In the genomic region with DNA sequence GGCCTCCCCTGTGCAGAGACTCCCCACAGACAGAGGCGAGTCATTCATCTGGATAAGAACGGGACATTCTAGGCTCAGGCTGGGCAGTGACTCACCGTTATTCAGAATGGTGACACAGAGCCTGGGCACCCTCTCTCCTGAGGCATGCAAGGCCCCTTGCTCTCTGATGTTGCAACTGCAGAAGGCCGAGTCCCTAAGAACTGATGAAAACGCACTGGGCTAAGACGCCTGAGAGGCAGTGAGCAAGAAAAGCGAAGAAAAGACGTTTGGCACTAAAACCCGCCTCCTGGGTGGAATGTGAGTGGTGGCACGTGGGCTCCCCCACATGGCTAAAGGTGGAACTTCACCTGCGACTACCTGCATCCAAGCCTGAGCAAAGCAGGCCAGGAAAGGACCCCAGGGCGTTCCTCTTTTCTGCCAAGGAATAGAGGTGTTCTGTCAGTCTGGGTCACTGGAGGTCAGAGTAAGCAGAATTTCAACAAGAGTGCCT, we compare ENCODE assay signal across 8 mouse cellular contexts. TPM values are rescaled to one million over a fixed set of nuclear protein-coding genes. Genes with fewer than 3 reads are reported as not detected.
DNase-seq lines count a peak whose midpoint lies in the region; ATAC-seq and TF ChIP-seq lines count a peak whose summit lies in the region.

No protein-coding gene starts in this region.

- no peaks in the 10 kb centered on the region for H3K9me3 ChIP-seq in hindbrain, embryonic 10.5 days
- H3K9me3 ChIP-seq in lung, embryonic 16.5 days (ENCODE audit: control insufficient read depth, low read length) = no peaks in the 10 kb centered on the region

- H3K4me2 ChIP-seq in lung, embryonic 16.5 days (ENCODE audit: low read depth, low read length) = 0 out of 2 replicates have a peak overlapping the region, but pooled peaks have one; percentile 30

- TF ChIP-seq POLR2A in cerebellum, adult 2 months (IDR thresholded peaks at IDR 0.05; ENCODE audit: borderline replicate concordance, insufficient read depth, low read length) = peak; percentile 14; the same call in 1 of the 2 replicates

- peaks cover 18% of the 10 kb centered on the region for H3K4me1 ChIP-seq in cerebellum, adult 2 months (ENCODE audit: control insufficient read depth, insufficient read depth, low read length)
- H3K4me1 ChIP-seq in hindbrain, embryonic 10.5 days (replicated peaks) = peaks cover 43% of the 10 kb centered on the region
- peaks cover 19% of the 10 kb centered on the region for H3K4me1 ChIP-seq in lung, embryonic 16.5 days (replicated peaks; ENCODE audit: control insufficient read depth, insufficient read depth, low read length)

- peak; percentile 44; the same call in 1 of the 2 replicates for ATAC-seq in lung, embryonic 16.5 days (ENCODE audit: low read depth)

- H3K27me3 ChIP-seq in cerebellum, adult 2 months (ENCODE audit: control insufficient read depth, insufficient read depth, low read length) = no peaks in the 10 kb centered on the region
- peaks cover 23% of the 10 kb centered on the region for H3K27me3 ChIP-seq in hindbrain, embryonic 10.5 days (ENCODE audit: insufficient read depth, poor library complexity, severe bottlenecking)
- no peaks in the 10 kb centered on the region for H3K27me3 ChIP-seq in lung, embryonic 16.5 days (ENCODE audit: control insufficient read depth, insufficient read depth, low read depth, low read length)

- H3K27ac ChIP-seq in cerebellum, adult 2 months (ENCODE audit: insufficient read depth, low read length) = no peak overlapping the region
- H3K27ac ChIP-seq in hindbrain, embryonic 10.5 days = peak overlapping the region; percentile 51; the same call in 1 of the 2 replicates
- H3K27ac ChIP-seq in lung, embryonic 16.5 days (ENCODE audit: low read length) = no peak overlapping the region

- H3K9ac ChIP-seq in lung, embryonic 16.5 days (ENCODE audit: low read length) = no peak overlapping the region

- no peaks in the 10 kb centered on the region for H3K36me3 ChIP-seq in hindbrain, embryonic 10.5 days
- peaks cover 6% of the 10 kb centered on the region for H3K36me3 ChIP-seq in lung, embryonic 16.5 days (ENCODE audit: control insufficient read depth, insufficient read depth, low read length)

- TF ChIP-seq CTCF in cerebellum, adult 2 months (IDR thresholded peaks at IDR 0.05; ENCODE audit: borderline replicate concordance, insufficient read depth, low read depth, low read length) = peak; percentile 95

- peak overlapping the region; percentile 54 for H3K4me3 ChIP-seq in cerebellum, adult 2 months (replicated peaks; ENCODE audit: insufficient read depth, low read depth, low read length)
- H3K4me3 ChIP-seq in hindbrain, embryonic 10.5 days = peak overlapping the region; percentile 45
- H3K4me3 ChIP-seq in lung, embryonic 16.5 days (ENCODE audit: low read length) = no peak overlapping the region

- peak; percentile 80 for DNase-seq in MN1 (ENCODE audit: low spot score)
- peak; percentile 85 to 92 for DNase-seq in cerebellum, adult 2 months
- DNase-seq in forelimb bud, embryonic 11.5 days (ENCODE audit: low read depth, low spot score) = peak; percentile 86
- peak; percentile 87 for DNase-seq in hindbrain, embryonic 10.5 days (ENCODE audit: low spot score)
- DNase-seq in layer of hippocampus, adult 9-11 months = peak; percentile 77
- DNase-seq in ovary, postnatal 10 days (ENCODE audit: low spot score) = peak; percentile 58
- peak; percentile 83 for DNase-seq in thymus, postnatal 25 days

- 1% methylated on average over 12 of the region's 12 CpGs for whole genome bisulfite sequencing in cerebellum, adult 2 months
- WGBS in hindbrain, embryonic 10.5 days = 4% methylated on average over 12 of the region's 12 CpGs
- 7% methylated on average over 12 of the region's 12 CpGs for WGBS in lung, embryonic 16.5 days

RNA-seq across cellular contexts. Expression of a gene that starts 25.0 kb away (rescaled TPM):
- polyA plus RNA-seq in cerebellum, adult 2 months (2012; rRNA removed) = 25.3 and 26.3 TPM in 2 replicates
- polyA plus RNA-seq in hindbrain, embryonic 10.5 days (2016; fragmentation: Nextera tagmentation; extraction: Ambion mirVana) = 10.7 and 12.0 TPM in 2 replicates
- polyA plus RNA-seq in lung, embryonic 16.5 days (2015; fragmentation: Nextera tagmentation; extraction: Ambion mirVana) = 14.9 and 15.1 TPM in 2 replicates

RNA-seq across cellular contexts. Expression of a gene that starts 29.0 kb away (rescaled TPM):
- polyA plus RNA-seq in cerebellum, adult 2 months (2012; rRNA removed) = 11.6 and 14.1 TPM in 2 replicates
- 4.8 and 5.6 TPM in 2 replicates for polyA plus RNA-seq in hindbrain, embryonic 10.5 days (2016; fragmentation: Nextera tagmentation; extraction: Ambion mirVana)
- polyA plus RNA-seq in lung, embryonic 16.5 days (2015; fragmentation: Nextera tagmentation; extraction: Ambion mirVana) = 38.3 and 39.6 TPM in 2 replicates
